Mouse (Mus musculus): ENCODE measurements around the gene Defa23. TPM values are rescaled to one million over a fixed set of nuclear protein-coding genes. Genes with fewer than 3 reads are reported as not detected.

Gene Defa23
- not detected in 2 replicates for polyA plus RNA-seq (2012; rRNA removed; ENCODE audit: low replicate concordance)

DNA sequence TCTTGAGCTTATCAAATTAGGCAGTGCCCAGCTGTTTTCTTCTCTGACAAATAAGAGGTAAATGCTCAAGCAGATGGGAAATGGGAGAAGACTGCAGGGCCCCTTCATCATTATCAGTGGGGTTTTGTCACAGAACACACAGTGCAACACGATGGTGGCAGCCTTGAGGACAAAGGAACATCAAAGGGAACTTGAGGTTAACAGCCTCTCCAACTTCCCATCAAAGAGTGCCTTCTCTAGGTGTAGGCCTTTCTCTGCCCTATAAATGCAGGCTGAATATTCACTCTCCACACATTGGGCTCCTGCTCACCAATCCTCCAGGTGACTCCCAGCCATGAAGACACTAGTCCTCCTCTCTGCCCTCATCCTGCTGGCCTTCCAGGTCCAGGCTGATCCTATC lies at the start of gene Defa23:
Gene Defa23 (plus strand): TSS at position 301 of the 400 bp plus-strand sequence.

DNA sequence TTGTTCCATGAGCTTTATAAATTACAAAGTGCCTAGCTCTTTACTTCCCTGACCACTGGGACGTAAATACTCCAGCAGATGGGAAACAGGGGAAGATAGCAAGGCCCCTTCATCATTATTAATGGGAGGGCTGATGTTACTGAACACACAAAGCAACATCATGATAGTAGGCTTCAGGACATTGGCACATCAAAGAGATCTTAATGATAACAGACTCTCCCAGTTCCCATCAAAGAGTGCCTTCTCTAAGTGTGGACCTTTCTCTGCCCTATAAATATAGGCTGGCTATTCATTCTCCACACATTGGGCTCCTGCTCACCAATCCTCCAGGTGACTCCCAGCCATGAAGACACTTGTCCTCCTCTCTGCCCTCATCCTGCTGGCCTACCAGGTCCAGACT lies 29.6 kb upstream of the Defa23 start, which contains the start of gene Defa21:
Gene Defa21 (plus strand): TSS at position 301 of the 400 bp plus-strand sequence.

DNA sequence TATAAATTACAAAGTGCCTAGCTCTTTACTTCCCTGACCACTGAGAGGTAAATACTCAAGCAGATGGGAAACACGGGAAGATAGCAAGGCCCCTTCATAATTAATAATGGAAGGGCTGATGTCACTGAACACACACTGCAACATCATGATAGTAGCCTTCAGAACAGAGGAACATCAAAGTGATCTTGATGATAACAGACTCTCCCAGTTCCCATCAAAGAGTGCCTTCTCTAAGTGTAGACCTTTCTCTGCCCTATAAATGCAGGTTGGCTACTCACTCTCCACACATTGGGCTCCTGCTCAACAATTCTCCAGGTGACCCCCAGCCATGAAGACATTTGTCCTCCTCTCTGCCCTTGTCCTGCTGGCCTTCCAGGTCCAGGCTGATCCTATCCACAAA lies 9.9 kb downstream of the Defa23 start, which contains the start of gene Defa35:
Gene Defa35 (plus strand): TSS at position 301 of the 400 bp plus-strand sequence.

DNA sequence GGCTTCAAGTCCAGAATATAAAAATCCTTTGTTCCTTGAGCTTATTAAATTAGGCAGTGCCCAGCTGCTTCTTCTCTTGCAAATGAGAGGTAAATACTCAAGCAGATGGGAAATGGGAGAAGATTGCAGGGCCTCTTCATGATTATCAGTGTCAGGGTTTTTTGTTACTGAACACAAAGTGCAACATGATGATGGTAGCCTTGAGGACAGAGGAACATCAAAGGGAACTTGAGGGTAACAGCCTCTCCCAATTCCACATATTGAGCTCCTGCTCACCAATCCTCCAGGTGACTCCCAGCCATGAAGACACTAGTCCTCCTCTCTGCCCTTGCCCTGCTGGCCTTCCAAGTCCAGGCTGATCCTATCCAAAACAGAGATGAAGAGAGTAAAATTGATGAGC lies 29.3 kb downstream of the Defa23 start, which contains the start of gene Defa25:
Gene Defa25 (plus strand): TSS at position 301 of the 400 bp plus-strand sequence.

DNA sequence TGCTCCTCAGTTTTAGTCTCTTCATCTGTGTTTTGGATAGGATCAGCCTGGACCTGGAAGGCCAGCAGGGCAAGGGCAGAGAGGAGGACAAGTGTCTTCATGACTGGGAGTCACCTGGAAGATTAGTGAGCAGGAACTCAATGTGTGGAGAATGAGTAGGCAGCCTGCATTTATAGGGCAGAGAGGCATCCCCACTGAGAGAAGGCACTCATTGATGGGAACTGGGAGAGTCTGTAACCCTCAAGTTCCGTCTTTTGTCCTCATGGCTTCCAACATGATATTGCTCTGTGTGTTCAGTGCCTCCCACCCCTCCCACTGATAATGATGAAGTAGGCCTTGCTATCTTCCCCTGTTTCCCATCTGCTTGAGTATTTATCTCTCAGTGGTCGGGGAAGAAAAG lies 41.1 kb downstream of the Defa23 start, which contains the start of gene Gm14851:
Gene Gm14851 (minus strand): TSS at position 101 of the 400 bp plus-strand sequence.

Other genes starting within 250 kb of the Defa23 start
- not detected in 2 replicates for gene Defb33, start 162.4 kb upstream of the Defa23 start, polyA plus RNA-seq (2012; rRNA removed; ENCODE audit: low replicate concordance)
- gene Gm15056, start 152.4 kb upstream of the Defa23 start, polyA plus RNA-seq (2012; rRNA removed; ENCODE audit: low replicate concordance), result 0.65 and 0.74 TPM in 2 replicates
- gene Gm6040, start 133.0 kb upstream of the Defa23 start, polyA plus RNA-seq (2012; rRNA removed; ENCODE audit: low replicate concordance), result not detected in 2 replicates
- gene AY761185, start 110.3 kb upstream of the Defa23 start, polyA plus RNA-seq (2012; rRNA removed; ENCODE audit: low replicate concordance), result not detected in 2 replicates
- gene Defa21, start 29.5 kb upstream of the Defa23 start, polyA plus RNA-seq (2012; rRNA removed; ENCODE audit: low replicate concordance), result not detected in 2 replicates
- not detected in 2 replicates for gene Defa35, start 10.0 kb downstream of the Defa23 start, polyA plus RNA-seq (2012; rRNA removed; ENCODE audit: low replicate concordance)
- not detected in 2 replicates for gene Defa25, start 29.4 kb downstream of the Defa23 start, polyA plus RNA-seq (2012; rRNA removed; ENCODE audit: low replicate concordance)
- not detected in 2 replicates for gene Gm14851, start 41.0 kb downstream of the Defa23 start, polyA plus RNA-seq (2012; rRNA removed; ENCODE audit: low replicate concordance)
- not detected in 2 replicates for gene Defa30, start 79.6 kb downstream of the Defa23 start, polyA plus RNA-seq (2012; rRNA removed; ENCODE audit: low replicate concordance)
- not detected in 2 replicates for gene Defa22, start 107.2 kb downstream of the Defa23 start, polyA plus RNA-seq (2012; rRNA removed; ENCODE audit: low replicate concordance)
- gene Defa31, start 136.6 kb downstream of the Defa23 start, polyA plus RNA-seq (2012; rRNA removed; ENCODE audit: low replicate concordance), result not detected in 2 replicates
- gene Gm15293, start 146.5 kb downstream of the Defa23 start, polyA plus RNA-seq (2012; rRNA removed; ENCODE audit: low replicate concordance), result not detected in 2 replicates
- gene Gm15292, start 194.7 kb downstream of the Defa23 start, polyA plus RNA-seq (2012; rRNA removed; ENCODE audit: low replicate concordance), result not detected in 2 replicates